Mouse (Mus musculus) T-cell, adult 2 months (primary cell): Measurements from ENCODE around the gene Fancm.
"Not testable (repeated sequence)": the region's sequence is repeated elsewhere in the genome, so short reads cannot be mapped to it uniquely, and the experiment has no call there.

Source experiments
- DNase-seq: peaks from one replicate; pipeline ENCODE4 v3.0.0; 2022; ENCODE audit warnings: low spot score

Gene Fancm

DNA sequence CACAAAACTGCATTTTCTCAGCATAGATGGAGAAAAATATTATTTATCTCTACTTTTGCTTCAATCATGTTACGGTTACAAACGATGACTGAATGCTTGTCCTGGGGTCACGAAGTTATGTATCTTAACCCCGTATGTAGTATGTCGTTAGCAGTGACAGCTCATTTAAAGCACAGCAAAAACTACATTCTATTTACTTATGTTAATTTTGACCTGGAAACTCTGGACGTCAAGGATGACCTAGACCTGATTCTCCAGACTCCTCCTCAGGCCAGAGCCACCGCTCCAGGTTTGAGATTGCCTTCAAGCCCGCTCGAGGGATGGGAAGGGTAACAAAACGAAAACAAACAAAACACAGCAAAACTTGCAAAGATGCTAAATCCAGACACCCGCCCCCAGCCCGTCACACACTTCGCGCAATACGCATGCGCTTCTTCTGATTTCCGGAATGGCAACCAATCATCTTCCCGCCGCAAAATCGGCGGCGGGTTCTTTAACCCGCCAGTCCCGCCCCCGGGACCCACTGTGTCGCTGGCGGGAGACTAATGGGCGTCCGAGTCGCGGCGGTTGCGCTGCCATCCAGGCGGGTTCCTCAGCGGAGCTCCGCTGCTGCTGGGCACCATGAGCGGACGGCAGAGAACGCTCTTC, at the start of gene Fancm:
Fancm (plus strand) TSS at position 519 of the 648 bp plus-strand sequence.
- peak; percentile 93 for DNase-seq

DNA sequence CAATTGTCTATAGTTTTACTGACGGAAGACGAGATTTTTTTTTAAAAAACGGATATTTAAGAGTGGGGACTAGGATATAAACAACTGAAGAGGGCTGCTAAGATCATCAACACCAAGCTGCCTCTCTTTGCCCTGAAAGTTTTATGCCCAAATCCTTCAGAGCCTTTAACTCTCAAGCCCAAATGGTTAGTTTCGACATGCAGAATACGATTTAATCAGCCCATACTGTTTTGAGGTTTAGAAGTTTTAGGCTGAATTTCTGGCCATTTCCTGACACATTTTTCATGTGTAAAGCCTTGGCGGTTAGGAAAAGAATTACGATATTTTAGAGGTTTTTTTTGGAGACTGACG, 39.6 kb upstream of the Fancm start:
- no peak for DNase-seq

DNA sequence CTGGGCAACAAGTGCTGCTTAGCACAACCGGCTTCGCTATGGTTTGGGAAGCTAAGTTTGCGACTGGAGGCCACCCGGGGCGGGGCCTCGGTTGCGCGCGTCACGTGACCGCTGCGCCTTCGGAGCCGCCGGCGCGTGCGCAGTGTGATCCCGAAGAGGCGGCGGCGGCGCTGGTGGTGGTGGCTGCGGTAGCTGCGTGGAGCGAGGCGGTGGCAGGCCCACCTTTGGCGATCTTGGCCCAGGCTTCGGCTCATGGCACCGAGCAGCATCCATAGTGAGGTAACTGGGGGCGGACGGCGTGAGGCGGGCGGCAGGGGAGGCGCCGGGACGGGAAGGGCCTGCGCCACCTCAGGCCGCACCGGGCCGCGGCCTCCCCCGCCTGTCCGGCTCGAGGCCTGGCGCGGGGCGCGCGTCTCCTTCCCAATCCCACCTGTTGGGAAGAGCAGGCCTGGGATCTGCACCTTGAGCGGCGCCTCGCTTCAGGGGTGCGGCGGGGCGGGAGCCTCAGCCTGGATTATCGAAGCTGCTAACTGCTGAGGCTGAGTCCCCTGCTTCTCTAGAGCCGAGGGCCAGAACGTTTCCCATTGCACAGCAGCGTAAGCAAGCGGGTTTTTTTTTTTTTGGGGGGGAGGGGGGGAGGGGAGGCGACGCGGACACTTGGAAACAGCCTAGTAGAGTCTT, 39.1 kb upstream of the Fancm start, which contains the start of gene Prpf39:
Prpf39 (plus strand) TSS at position 144 of the 681 bp plus-strand sequence.
- peak; percentile 89 for DNase-seq

DNA sequence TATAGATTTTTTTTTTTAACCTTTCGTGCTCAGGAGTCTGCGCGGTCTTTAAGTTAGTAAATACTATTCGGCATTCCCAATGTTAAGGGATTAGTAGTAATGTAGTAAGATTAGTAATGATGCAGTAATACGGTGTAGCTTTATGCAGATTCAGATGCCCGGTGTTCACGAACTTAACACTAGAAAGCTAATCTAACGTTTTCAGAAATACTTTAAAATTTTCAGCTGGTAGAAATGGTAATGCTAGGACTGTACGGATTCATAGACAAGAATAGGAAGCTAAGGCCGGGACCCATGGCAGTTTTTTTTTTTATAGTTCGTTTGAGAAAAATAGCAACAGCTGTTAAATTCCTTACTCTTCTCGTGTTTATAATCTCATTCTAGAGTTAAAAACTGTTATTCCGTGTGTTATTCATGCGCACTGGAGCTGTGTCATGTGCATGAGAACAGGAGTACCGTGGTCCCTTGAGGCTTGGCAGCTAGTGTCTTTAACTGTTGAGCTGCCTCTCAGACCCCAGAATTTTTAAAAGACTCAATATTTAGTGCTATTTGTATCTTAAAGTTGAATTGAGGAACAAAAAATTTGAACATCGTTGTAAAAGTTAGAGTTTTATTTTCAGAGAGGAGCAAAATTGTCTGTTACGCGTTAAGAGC, 38.4 kb upstream of the Fancm start:
- DNase-seq = no peak

DNA sequence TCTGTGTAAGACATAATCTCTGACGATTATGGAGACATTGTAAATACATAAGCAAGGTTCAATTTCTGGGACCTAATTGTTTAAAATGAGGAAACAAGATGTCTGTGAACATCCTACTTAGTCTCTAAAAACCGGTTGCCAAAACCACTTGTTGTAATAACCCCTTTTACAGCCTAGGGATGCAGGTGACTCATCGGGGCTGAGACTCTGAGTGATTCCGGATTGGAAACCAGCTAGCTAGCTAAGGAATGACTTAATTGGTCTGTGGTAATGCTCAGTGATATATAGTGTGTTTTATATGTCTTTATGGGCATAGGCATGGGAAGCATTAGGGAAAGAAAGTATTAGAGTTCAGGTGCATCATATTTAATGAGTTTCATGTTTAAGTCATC, 37.9 kb upstream of the Fancm start:
- no peak for DNase-seq

DNA sequence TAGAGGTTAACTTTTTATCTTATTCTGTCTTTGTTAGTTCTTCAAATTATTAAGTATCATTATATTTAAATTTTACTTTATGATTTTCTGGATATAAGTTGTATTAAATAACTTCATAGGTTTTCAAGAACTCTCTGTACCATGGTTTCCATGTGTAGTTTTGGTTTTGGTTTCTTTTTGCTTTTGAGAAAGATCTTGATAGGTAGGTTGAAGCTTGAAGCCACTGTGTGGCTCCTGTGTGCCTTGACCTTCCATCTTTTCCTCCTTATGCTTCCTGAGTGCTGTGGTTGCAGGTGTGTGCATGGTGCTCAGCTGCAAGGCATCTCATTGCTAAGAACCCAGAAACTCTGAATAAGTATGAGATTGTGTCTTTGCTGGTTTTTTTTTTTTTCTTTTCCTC, 26.6 kb upstream of the Fancm start:
- no peak for DNase-seq

GRCm38 (mm10) chr12:65058203-65058602, 17.2 kb upstream of the Fancm start:
- no peak for DNase-seq

DNA sequence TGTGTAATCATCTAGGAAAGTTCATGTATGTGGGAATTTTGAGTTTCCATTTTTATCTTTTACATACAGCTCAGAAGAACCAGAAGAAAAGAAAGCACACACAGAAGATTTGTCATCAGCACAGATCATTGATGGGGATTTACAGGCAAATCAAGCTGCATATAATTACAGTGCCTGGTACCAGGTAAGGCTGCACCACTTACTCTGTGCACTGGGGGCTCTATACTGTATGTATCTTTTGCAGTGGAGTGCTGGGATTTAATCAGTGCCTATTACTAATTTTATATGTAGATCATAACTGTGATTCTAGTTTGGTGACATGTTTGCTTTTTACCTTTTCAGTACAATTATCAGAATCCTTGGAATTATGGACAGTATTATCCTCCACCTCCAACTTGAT, 14.3 kb upstream of the Fancm start:
- DNase-seq = no peak

DNA sequence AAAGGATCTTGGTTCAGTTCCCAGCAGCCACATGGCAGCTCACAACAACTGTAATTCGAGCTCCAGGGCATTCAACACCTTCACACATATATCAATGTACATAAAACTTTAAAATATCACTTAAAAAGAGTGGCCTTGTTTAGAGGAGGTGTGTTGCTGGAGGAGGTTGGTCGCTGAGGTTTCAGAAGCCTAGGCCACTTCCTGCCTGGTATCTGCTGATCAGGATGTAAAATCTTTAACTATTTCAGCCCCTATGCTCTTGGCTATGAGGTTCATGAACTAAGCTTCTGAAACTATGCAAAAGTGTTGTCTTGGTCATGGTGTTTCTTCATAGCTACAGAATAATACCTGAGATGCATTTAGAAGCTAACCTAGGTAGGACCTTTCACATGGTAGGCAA, 10.2 kb upstream of the Fancm start:
- peak; percentile 71 for DNase-seq

GRCm38 (mm10) chr12:65066234-65066633, 9.2 kb upstream of the Fancm start:
- DNase-seq = no peak

DNA sequence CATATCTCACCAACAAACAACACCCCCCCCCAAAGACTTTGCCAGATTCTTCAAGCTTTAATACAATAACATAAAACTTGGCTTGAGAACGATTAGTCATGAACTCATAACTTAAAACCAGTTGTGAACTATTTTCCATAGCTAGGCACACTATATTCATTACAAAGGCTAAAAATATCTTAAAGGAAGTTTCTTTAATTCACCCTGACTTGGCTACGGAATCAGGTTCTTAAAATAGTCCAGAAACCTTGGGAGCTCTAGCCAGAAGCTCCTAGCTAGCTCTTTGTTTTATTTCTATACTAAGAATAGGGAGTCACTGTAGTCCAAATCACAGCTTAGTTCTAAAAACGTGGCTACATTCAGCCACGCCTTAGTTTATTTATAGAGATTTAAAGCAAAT, 7.0 kb upstream of the Fancm start:
- DNase-seq = no peak

GRCm38 (mm10) chr12:65072911-65073610, 2.3 kb upstream of the Fancm start:
- no peak for DNase-seq

GRCm38 (mm10) chr12:65073611-65074178, 1.7 kb upstream of the Fancm start, which contains the start of gene Fkbp3:
Gene Fkbp3, minus strand, starts transcription at chr12:65074007.
- peak; percentile 98 for DNase-seq

- DNase-seq = no peak
Measured at GRCm38 (mm10) chr12:65074651-65075050, 752 bp upstream of the Fancm start.

- DNase-seq = no peak
Measured at GRCm38 (mm10) chr12:65075733-65076310, 419 bp downstream of the Fancm start.

DNA sequence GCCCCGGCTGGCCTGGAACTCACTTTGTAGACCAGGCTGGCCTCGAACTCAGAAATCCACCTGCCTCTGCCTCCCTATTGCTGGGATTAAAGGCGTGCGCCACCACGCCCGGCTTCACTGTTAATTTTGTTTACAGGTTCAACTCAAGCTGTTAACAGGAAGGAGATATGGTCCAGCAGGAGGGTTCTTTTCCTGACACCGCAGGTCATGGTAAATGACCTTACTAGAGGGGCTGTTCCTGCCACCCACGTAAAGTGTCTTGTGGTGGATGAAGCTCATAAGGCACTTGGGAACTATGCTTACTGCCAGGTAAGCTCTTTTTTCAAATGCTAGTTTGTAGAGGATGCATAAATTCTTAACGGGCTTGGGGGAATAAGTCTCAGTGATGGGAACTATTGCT, 1.5 kb downstream of the Fancm start:
- no peak for DNase-seq

GRCm38 (mm10) chr12:65108746-65109145, 33.3 kb downstream of the Fancm start:
- no peak for DNase-seq

DNA sequence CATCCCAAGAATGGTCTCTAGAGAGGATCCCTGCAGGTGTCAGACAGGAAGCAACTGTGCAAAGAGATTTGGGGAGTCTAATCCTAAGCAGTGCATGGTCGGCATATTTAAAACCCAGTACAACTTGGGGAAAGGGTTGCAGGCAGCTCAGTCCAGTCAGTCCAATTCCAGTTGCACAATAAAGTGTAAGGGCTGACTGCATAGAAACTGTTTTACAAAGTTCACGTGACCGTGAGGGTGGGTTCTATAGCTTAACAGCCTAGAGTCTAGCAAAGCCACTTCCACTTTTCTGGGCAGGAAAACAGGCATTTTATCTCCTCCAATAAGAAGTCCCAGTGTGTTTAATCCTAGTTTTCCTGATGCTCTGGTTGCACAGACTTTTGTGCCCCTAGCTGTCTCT, 36.1 kb downstream of the Fancm start:
- DNase-seq = no peak

DNA sequence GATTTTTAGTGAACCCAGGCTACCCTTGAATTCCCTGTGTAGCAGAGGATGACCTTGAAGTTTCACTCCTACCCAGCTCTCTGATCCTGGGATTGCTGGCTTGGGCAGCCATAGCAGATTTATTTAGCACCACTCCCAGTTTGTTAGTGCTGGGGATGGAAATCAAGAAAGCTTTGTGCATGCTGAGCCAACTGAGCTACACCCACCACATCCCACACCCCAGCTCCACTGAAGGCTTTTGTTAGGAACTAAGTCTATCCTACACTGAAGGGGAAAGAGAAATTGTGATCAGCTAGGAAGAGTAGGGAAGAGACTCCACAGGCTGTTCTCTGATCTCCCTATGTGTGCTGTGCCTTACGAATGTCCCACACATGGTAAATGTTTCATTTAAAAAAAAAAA, 37.4 kb downstream of the Fancm start:
- no peak for DNase-seq

DNA sequence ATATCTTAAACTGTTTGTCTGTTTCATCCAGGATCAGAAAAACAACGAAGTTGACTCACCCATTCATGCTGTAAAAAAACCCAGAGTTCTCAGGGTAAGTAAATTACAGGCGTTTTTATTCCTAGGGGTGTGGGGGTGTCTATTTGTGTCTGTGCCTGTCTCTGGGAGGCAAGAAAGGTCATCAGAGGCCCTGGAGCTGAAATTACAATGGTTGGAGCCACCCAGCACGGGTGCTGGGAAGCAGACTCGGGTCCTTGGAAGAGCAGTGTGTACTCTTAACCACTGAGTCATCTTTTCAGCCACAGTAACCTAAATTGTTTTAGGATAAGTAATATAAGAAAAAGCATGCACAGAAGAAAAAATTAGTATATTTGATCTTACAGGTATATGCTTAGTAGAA, 38.5 kb downstream of the Fancm start:
- DNase-seq = no peak

- DNase-seq = not testable (repeated sequence)
Measured at GRCm38 (mm10) chr12:65114978-65115377, 39.6 kb downstream of the Fancm start.

DNA sequence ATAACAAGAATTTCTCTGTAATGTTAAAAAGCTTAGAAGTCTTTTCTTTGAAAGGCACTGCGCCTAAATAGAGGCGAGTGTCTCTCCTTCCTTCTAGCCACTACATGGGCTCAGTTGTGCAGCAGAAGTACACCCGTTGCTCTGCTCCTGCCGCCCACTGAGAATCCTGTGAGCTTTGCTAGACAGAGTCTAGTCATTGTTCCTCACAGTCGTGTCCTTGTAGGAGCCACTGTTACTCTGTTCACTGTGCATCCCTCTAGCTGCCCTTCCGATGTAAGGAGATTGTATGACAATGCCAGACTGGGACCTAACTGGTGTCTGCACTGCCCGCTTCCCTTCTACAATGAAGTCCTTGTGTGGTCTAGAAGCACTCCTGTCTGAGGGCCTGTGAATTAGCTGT, 43.6 kb downstream of the Fancm start:
- DNase-seq = no peak
